Mouse (Mus musculus) forebrain, postnatal 0 days (tissue): ENCODE measurements around the gene Dhtkd1. TPM values are rescaled to one million over a fixed set of nuclear protein-coding genes. Genes with fewer than 3 reads are reported as not detected.
A peak's percentile ranks its signal among the peaks of the same experiment; 100 is the strongest.
"Not testable (repeated sequence)": the region's sequence is repeated elsewhere in the genome, so short reads cannot be mapped to it uniquely, and the experiment has no call there.

ENCODE experiments used
- ATAC-seq: fragments of 200-750 bp; cut with Nextera tagmentation; 2 replicates; pipeline ENCODE4 v1.8.0; 2017; ENCODE audit warnings: mild to moderate bottlenecking, moderate library complexity
- DNase-seq: peaks from one replicate; pipeline ENCODE4 v3.0.0-alpha.2; 2015
- H3K27ac ChIP-seq: fragments of 300-500 bp; sonication (generic); 2 replicates; pipeline ENCODE4 v1.5.1; 2014; ENCODE audit warnings: low read depth, mild to moderate bottlenecking, antibody characterized with exemption, low read length, moderate library complexity, mixed read lengths
- H3K27me3 ChIP-seq: fragments of 300-500 bp; sonication (generic); 2 replicates; pipeline ENCODE4 v1.6.1; 2014; ENCODE audit warnings: mild to moderate bottlenecking, low read length, mixed read lengths; ENCODE audit not compliant: insufficient read depth
- H3K36me3 ChIP-seq: fragments of 300-500 bp; sonication (generic); 2 replicates; pipeline ENCODE4 v1.6.1; 2014; ENCODE audit warnings: mild to moderate bottlenecking, moderate library complexity; ENCODE audit not compliant: insufficient read depth
- H3K4me1 ChIP-seq: fragments of 300-500 bp; sonication (generic); 2 replicates; pipeline ENCODE4 v1.6.1; 2014; ENCODE audit warnings: antibody characterized with exemption; ENCODE audit not compliant: insufficient read depth
- H3K4me2 ChIP-seq: fragments of 300-500 bp; sonication (generic); 2 replicates; pipeline ENCODE4 v1.6.1; 2014; ENCODE audit warnings: low read depth, mild to moderate bottlenecking, moderate library complexity
- H3K4me3 ChIP-seq: fragments of 300-500 bp; sonication (generic); 2 replicates; pipeline ENCODE4 v1.5.1; 2014; ENCODE audit warnings: low read depth, low read length, mixed read lengths
- H3K9ac ChIP-seq: fragments of 300-500 bp; sonication (generic); 2 replicates; pipeline ENCODE4 v1.6.1; 2014; ENCODE audit warnings: mild to moderate bottlenecking
- H3K9me3 ChIP-seq: fragments of 300-500 bp; sonication (generic); 2 replicates; pipeline ENCODE4 v1.6.1; 2016; ENCODE audit warnings: low read length
- CTCF ChIP-seq: sonication (generic); IDR thresholded peaks from 2 replicates; pipeline ENCODE4 v1.5.1; 2016; ENCODE audit warnings: antibody characterized with exemption, control low read depth, low read depth
- WGBS: fragments of 180-500 bp; shearing (Covaris S2); extraction: QIAGEN DNeasy Blood & Tissue Kit; methylation state at CpG from one replicate; pipeline ENCODE4 v1.1.7; 2014; 5-methylcytosine and 5-hydroxymethylcytosine counted together
- polyA plus RNA-seq: library from polyadenylated mRNA; unstranded; fragments of >200 nt; fragmentation: Nextera tagmentation; extraction: Ambion mirVana; gene quantifications from 2 replicates; pipeline ENCODE4 v1.2.1, GENCODE M21; 2015
- total RNA-seq: library from RNA; depleted of rRNA; stranded (reverse); fragments of >200 nt; gene quantifications from 2 replicates; pipeline ENCODE4 v1.2.3, GENCODE M21; 2014

Gene Dhtkd1
- total and polyA plus RNA-seq, 2 experiments from 2014 or later, result 3.7 to 13.1 TPM

- Histone ChIP-seq H3K27me3 (no peaks in the 10 kb centered on the region), H3K27ac (peak overlapping the region; percentile 68), H3K9ac (peak overlapping the region; percentile 80), H3K4me2 (peak overlapping the region; percentile 82), H3K4me1 (peaks cover 3% of the 10 kb centered on the region; the same call in 1 of the 2 replicates), H3K9me3 (no peaks in the 10 kb centered on the region), H3K4me3 (peak overlapping the region; percentile 94), H3K36me3 (no peaks in the 10 kb centered on the region)
- TF ChIP-seq CTCF, result no peak
- 1% methylated on average over 46 of the region's 46 CpGs for WGBS
- ATAC-seq (peak; percentile 34), DNase-seq (no peak)
Observed at GRCm38 (mm10) chr2:5951621-5952211, 9.1 kb upstream of the Dhtkd1 start.

GRCm38 (mm10) chr2:5950766-5951595 is 8.4 kb upstream of the Dhtkd1 start, which contains the start of gene Upf2:
Upf2 (plus strand) TSS chr2:5951469.
- peak within 1 kb of the TSS; percentile 94 for H3K4me3 ChIP-seq
- H3K4me1 ChIP-seq, result peaks cover 3% of the 10 kb centered on the region; the same call in 1 of the 2 replicates
- ATAC-seq, result peak; percentile 97
- peak within 1 kb of the TSS; percentile 82 for H3K4me2 ChIP-seq
- DNase-seq, result peak; percentile 98
- H3K27ac ChIP-seq, result peak within 1 kb of the TSS; percentile 68
- no peaks in the 10 kb centered on the region for H3K36me3 ChIP-seq
- TF ChIP-seq CTCF, result peak; percentile 35; the same call in 1 of the 2 replicates
- under 1% methylated on average over 40 of the region's 54 CpGs for WGBS
- H3K9ac ChIP-seq, result peak within 1 kb of the TSS; percentile 80
- no peaks in the 10 kb centered on the region for H3K9me3 ChIP-seq
- no peaks in the 10 kb centered on the region for H3K27me3 ChIP-seq

DNA sequence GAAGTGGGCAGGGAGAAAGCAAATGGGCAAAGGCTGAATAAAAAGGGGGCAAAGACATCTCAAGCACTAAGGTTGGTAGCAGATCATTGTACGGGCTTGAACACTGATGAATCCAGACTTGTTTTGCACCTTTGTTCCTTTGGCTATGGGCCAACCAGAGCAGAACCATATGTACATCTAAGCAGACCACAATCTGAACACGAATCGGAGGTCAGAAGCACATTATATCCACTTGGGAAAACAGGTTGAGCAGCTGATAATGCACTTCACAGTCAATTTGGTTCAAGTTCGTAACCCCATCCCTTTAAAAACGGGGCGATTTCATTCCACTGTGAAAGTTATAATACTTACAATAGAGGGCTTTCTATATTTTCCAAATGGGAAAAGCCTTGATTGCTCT is 7.7 kb upstream of the Dhtkd1 start:
- H3K4me1 ChIP-seq, result peaks cover 3% of the 10 kb centered on the region; the same call in 1 of the 2 replicates
- WGBS, result 6% methylated on average over 6 of the region's 6 CpGs
- H3K9ac ChIP-seq, result peak overlapping the region; percentile 80; the same call in 1 of the 2 replicates
- no peaks in the 10 kb centered on the region for H3K9me3 ChIP-seq
- TF ChIP-seq CTCF, result no peak
- peak overlapping the region; percentile 68; the same call in 1 of the 2 replicates for H3K27ac ChIP-seq
- no peaks in the 10 kb centered on the region for H3K27me3 ChIP-seq
- peak overlapping the region; percentile 82 for H3K4me2 ChIP-seq
- DNase-seq, result no peak
- H3K36me3 ChIP-seq, result no peaks in the 10 kb centered on the region
- peak overlapping the region; percentile 94 for H3K4me3 ChIP-seq
- ATAC-seq, result no peak

- not testable (repeated sequence) for H3K4me1 ChIP-seq, H3K9me3 ChIP-seq, ATAC-seq, H3K27ac ChIP-seq, H3K4me3 ChIP-seq, H3K9ac ChIP-seq, H3K27me3 ChIP-seq, H3K36me3 ChIP-seq, DNase-seq
- 87% methylated on average over 9 of the region's 9 CpGs for WGBS
- H3K4me2 ChIP-seq, result peak overlapping the region; percentile 82; the same call in 1 of the 2 replicates
Observed at GRCm38 (mm10) chr2:5949821-5950220, 7.2 kb upstream of the Dhtkd1 start.

- H3K4me3 ChIP-seq, result no peak overlapping the region
- no peak for TF ChIP-seq CTCF
- no peak overlapping the region for H3K9ac ChIP-seq
- DNase-seq, result no peak
- no peak overlapping the region for H3K27ac ChIP-seq
- H3K27me3 ChIP-seq, result no peaks in the 10 kb centered on the region
- H3K4me2 ChIP-seq, result no peak overlapping the region
- no peak for ATAC-seq
- H3K36me3 ChIP-seq, result no peaks in the 10 kb centered on the region
- 82% methylated on average over 2 of the region's 2 CpGs for WGBS
- no peaks in the 10 kb centered on the region for H3K9me3 ChIP-seq
- H3K4me1 ChIP-seq, result peaks cover 3% of the 10 kb centered on the region; the same call in 1 of the 2 replicates
Observed at GRCm38 (mm10) chr2:5948964-5949363, 6.4 kb upstream of the Dhtkd1 start.

DNA sequence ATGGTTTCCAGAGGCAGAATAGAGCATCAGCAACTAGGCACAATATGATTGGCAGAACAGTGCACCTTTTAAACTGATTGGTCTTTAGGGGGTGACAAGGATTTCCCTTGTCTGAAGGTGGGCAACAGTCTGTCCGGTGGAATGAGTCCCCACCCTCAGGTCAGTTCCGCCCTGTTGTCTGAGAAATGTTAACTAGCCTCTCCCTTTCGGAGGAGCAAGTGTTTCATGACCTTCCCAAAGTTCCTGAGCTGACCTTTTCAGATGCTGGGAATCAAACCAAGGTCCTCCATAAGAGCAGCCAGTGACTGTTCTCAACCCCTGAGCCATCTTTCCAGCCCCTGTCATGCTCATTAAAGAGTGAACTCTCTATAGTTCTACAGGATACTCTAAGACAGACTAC is 4.3 kb upstream of the Dhtkd1 start:
- WGBS, result 91% methylated on average over 3 of the region's 3 CpGs
- no peak for ATAC-seq
- no peaks in the 10 kb centered on the region for H3K27me3 ChIP-seq

GRCm38 (mm10) chr2:5945629-5946028 is 3.0 kb upstream of the Dhtkd1 start:
- Histone ChIP-seq H3K4me2 (no peak overlapping the region), H3K9ac (no peak overlapping the region), H3K27ac (no peak overlapping the region), H3K4me3 (no peak overlapping the region), H3K36me3 (no peaks in the 10 kb centered on the region), H3K9me3 (no peaks in the 10 kb centered on the region), H3K4me1 (0 out of 2 replicates have a peak, but pooled peaks cover 5% of the 10 kb centered on the region), H3K27me3 (no peaks in the 10 kb centered on the region)
- ATAC-seq (no peak), DNase-seq (no peak)
- no peak for TF ChIP-seq CTCF
- WGBS, result 92% methylated on average over 1 of the region's 1 CpGs

More for the DNA sequence above, 4.3 kb upstream of the Dhtkd1 start:
- Histone ChIP-seq H3K4me1 (0 out of 2 replicates have a peak, but pooled peaks cover 4% of the 10 kb centered on the region), H3K4me2 (no peak overlapping the region), H3K4me3 (no peak overlapping the region), H3K27ac (no peak overlapping the region), H3K9me3 (no peaks in the 10 kb centered on the region), H3K9ac (no peak overlapping the region), H3K36me3 (no peaks in the 10 kb centered on the region)
- no peak for TF ChIP-seq CTCF
- DNase-seq, result no peak
